Mouse (Mus musculus) R1 (cell line): ENCODE data around the gene Frmd4a.

Source experiments
- DNase-seq: peaks from one replicate; pipeline ENCODE4 v3.0.0-alpha.2; 2018; ENCODE audit warnings: low read depth, low spot score

Frmd4a gene

DNA sequence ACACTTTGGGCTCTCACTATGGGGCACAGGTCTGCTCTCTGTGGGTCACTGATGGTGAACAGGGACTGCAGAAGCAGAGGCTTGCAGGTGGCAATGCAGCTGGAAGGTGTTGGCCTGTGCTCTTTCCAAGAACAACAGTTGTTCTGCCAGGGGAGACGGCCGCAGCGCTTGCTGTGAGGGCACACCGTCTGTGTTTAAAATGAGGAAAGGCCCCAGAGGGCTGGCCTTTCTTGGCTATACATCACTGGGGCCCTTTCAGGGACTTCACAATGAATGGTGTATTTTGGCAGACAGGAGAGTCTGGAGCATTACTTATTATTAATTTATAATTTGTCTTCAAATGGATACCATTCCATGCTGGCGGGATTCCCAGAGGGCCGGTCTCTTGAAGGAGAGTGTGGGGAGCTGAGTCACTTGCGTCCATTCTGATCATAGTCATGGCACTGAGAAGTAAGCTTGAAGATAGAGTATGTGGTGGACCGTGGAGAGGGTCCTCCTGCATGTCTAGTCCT, 268.9 kb downstream of the Frmd4a start:
- no peak for DNase-seq

DNA sequence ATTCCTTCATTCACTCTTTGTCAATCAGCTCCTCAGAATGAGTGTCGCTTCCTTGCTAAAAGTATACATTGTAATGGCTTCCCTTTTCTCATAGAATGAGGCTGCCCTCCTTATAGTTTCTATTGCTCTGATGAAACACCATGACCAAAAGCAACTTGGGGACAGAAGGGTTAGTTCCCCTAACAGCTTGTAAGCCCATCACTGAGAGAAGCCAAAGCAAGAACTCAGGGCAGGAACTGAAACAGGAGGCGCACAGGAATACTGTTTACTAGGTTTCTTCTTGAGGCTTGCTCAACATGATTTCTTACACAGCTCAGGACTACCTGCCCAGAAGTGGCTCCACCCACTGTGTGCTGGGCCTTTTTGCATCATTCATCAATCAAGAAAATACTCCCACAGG, 273.0 kb downstream of the Frmd4a start:
- no peak for DNase-seq

DNA sequence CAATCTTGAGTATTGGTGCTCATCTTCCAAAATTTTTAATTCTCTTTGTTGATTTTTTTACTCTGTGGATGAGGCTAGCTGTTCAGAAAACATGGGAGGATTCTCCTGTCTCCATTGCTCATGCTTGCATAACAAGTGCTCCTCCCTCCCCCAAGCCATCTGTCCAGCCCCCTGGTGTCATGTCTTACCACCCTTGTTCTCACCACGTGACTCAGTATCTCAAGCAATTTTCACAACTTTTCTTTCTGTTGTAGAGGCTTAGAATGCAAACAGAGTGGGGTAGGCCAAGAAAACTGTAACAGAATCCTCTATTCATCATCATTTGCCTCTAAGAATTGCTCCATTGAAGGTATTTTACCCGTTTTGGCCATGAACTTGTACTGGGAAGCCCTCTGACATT, 273.6 kb downstream of the Frmd4a start:
- no peak for DNase-seq

DNA sequence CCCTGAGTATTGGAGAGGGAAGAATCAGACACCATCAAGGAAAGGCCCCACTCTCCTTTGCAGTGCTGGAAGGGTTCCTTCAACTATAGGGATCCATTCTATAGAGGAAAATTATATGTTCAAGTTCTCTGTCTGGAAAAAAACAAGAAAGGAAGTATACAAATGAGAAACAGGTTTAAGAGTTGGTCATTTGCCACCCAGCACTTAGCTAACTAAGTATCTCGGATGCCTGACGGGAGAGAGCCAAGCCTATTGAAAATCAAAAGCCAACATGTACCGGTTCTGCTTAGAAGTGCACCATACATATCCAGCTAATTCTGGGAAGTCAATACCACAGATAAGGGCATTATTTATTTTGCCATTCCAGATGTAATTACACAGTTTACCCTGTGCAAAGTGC, 274.2 kb downstream of the Frmd4a start:
- no peak for DNase-seq

DNA sequence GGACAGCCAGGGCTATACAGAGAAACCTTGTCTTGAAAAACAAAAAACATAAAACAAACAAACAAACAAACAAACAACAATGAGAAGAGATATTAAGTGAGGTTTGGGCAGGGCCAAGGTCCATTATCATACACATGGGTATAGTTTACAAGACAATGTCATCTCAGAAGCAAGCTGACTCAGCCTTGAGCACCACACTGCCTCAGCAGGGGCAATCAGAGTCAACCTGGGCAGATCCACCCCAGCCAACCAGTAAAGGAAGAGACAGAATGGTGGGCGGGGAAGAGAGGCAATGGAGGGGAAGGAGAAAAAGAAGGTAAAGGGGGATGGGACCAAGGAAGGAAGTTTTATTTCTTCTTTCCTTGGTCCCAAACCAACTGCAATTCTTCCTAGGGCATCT, 276.2 kb downstream of the Frmd4a start:
- DNase-seq = peak; percentile 57

DNA sequence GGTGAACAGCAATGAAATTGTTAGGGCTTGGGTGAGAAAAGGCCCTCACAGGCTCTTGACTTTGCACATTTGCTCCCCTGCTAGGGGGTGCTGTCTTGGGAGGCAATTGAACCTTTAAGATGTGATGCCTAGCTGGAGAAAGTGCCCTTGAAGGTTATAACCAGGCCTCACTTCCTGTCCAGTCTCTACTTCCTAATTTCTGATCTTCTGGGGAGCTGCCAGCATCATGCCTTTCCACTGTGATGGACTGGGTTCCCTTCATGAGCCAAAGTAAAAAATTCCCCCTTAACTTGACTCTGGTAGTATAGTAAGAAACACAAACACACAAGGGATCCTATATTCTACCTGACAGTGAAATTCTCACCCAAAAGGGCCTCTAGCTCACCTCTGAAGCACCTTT, 278.1 kb downstream of the Frmd4a start:
- no peak for DNase-seq

DNA sequence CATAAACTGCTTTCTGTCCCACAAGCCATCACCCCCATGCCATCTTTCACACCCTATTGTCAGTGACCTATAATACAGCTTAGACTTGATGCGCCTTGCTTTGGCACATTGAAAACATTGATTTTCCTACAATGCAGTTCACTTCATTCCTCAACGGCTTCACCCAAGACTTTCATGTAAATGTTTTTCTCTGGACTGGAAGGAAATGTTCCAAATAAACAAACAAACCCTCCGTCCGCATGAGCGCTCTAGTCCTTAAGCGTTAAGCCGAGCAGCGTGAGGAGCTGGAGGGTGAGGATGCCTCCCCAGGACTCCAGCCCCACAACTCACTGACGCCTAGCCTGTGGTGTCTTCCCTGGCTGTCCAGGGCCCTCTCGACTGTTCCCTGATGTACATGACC, 279.4 kb downstream of the Frmd4a start:
- no peak for DNase-seq

DNA sequence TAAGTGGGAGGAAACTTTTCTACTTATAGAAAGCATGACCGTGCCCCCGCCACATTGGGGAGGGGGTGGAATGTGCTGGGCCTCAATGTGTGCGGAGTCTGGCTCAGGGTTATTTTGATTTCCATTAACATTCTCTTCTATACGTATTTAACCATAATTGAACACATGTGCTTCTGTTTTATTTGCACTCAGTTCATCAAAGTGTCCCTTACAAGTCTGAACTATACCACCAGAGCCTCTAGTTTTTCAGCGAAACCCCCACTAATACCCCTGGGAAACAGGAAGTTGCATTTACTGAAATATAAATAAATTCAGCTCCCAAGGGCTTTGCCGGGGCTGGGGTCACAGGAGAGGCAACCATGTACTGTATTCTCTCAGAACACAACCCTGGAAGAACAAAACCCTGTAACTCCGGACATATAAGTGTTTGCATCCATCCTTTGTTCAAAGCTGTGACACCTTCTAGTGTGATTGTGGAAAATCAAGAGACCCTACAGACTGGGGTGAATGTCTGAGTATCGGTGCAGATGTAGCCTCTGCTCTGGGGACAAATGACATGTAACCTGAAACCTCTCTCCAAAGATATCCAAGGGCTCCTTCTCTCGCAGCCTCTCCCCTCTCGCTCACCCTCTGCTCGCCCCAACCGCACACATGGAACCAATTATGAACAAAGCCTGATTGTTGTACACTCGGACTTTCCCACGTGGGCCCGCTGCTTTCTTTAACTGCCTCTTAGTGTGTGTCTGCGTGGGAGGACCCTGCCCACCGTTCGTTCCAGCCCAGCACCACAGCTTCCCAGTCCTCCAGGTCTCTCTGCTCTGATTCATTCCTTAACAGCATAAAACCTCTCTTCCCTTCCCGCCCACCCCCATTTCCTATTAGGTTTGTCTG, 281.1 kb downstream of the Frmd4a start:
- DNase-seq = peak; percentile 10

DNA sequence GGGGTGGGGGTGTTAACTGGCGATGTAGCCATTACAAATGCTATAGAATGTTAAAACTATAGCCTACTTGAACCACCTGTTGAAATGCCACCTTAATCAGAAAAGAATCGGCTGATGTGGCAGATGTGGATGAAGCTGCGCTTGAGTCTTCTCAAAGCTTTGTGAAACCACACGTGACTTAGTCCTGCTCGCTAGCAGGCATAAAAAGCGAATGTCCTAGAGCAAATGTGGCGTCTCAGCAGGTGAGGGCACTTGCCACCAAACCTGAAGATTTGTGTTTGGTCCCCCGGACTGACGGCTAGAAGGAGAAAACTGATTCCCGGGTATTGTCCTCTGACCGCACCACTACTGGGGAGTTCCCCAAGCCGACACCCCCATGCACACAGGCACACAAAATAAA, 282.1 kb downstream of the Frmd4a start:
- no peak for DNase-seq

DNA sequence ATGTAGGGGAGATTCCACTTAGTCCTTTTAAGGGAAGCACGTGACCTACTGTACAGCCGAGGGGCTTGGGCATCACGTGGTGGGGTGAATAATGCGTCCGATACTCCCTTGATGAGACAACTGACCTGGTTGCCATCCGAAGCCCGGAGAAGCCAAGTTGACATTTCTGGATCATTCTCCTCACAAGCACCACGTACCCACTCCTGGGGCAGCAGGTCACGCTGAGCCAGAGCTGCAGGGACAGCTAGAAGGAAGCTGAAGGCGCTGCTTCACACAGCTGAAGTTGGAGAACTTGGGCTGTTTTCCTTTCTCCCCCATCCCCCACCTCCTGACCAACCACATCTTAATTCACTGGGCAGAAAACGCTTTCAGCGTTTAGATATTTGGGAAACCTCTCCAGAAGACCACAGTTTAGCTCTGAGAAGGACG, 282.9 kb downstream of the Frmd4a start:
- no peak for DNase-seq

DNA sequence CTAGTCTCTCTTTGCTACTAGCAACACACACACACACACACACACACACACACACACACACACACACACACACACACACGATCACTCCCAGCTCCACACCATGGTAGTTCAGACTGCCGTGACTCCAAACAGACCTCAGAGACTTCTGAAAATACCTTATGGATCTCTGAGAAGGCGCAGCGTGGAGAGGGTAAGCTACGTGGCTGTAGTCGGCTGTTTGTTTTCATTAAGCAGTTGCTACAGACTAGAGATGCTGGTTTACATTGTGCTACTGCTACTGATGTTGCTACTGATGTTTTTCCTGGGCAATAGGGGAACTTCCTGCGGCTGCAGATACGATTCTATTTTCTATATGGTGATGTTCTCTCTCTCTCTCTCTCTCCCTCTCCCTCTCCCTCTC, 283.3 kb downstream of the Frmd4a start:
- DNase-seq = no peak

DNA sequence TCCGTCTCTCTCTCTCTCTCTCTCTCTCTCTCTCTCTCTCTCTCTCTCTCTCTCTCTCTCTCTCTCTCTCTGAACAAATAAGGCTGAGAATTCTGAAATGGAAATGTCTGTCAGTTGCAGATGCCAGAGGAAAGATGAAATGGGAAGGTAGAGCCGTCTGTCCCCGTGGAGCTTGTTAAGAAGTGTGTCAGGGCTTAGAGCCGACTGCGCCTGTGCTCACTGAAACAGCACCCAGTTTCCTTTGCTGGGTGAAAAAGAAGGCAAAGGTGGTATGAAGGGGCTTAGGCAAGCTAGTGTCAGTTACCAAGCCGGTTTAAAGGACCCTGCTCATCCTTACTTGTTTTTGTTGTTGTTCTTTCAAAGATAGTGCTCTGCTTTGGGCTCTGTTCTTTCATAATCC, 283.7 kb downstream of the Frmd4a start:
- no peak for DNase-seq

DNA sequence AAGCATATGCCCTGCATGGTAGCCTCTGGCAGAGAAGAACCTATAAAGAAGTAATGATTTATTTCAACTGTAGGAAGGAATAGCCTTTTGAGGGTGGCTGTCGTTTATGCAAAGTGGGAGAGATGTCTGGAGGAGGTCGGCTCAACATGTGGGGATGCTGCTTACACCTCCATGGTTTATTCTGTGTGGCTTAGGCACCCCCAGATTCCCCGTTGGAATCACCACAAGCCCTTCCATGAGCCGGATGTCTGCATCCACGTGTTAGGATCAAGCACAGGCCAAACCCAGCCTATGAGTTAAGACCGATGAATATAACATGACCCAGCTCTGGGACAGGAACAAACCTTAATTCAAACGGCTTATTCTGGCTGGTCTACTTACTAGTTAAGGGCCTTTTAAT, 284.2 kb downstream of the Frmd4a start:
- no peak for DNase-seq

DNA sequence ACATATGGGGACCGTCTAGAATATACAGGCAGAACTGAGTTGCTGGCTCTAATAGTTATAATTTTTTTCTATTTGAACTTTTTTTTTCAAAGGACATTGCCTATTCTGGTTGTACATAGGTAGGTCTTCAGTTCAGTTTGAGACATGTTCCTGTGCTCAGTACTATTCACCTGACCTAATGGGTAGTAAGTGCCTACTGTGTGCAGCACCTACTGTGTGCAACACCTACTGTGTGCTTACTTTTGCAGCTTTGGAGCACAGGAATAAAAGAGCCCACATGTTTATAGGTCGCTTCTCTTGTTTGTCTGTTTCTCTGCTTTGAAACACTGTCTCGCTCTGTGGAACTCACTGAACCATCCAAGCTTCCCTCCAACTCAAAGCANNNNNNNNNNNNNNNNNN, 284.6 kb downstream of the Frmd4a start:
- DNase-seq = no peak

DNA sequence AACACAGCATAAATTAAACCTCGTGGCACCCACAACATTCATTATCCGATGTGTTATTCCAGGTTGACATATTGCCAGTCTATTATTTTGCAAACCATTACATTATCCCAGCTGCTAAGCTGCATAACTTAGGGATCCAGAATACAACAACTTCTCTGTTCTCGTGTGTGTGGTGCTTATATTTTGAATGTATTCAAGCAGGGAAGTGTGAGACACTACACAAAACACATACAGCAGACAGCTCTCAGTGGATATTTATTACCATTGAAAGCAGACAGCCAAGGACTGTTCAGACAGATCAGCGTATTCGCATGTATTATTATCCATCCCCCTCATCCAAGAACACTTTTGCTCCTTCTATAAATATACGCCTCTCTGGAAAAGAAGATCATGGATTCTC, 289.6 kb downstream of the Frmd4a start:
- no peak for DNase-seq

DNA sequence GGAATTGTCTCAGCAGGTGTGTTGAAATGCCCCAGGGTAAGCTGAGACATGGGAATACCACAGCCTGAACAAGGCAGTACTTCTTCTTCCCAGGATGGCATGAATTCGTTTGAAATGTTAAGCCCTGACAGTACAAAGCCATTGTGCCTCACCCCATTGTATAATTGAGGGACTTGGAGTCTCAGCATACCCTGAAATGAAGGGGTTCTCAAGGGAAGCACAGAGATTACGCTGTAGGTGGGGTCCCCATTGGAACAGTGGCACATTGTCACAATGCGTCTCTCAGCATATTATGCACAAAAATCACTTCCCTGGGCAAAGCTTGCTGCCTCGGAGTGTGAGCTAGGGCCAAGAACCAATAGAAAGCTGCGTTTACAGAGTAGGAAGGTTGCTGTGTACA, 297.0 kb downstream of the Frmd4a start:
- DNase-seq = no peak

DNA sequence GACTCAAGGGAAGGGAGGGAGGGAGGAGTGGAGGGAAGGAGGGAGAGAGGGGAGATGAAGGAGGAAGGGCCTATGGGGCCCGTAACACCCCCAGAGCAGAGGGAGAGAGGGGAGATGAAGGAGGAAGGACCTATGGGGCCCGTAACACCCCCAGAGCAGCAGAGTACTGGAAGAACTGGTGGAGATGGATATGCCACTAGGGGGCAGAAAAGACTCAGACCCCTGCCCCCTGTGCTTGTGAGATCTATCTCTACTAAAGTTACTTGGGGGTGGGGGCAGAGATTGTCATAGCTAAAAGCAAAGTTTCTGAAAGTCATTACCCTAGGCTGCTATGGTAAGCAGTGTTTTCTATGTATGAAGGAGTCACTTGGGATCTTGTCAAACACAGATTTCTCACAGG, 299.1 kb downstream of the Frmd4a start:
- DNase-seq = peak; percentile 11

DNA sequence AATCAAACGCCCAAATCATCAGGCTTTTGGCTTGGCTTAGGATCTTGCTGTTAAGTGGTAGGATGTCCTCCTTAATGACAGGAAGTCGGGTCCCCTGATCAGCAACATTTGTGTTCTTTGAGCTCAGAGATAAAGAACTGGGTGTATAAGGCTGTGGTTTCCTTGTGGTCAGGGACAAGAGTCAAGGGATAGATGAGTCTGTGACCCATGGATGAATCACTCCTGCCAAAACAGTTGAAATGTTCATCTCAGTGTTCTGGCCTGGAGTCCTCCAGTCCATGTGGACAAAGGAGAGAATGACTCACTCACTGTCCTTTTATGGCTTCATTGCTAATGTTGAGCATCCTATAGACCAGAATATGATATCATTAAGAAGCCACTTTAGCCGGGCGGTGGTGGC, 300.6 kb downstream of the Frmd4a start:
- DNase-seq = no peak

DNA sequence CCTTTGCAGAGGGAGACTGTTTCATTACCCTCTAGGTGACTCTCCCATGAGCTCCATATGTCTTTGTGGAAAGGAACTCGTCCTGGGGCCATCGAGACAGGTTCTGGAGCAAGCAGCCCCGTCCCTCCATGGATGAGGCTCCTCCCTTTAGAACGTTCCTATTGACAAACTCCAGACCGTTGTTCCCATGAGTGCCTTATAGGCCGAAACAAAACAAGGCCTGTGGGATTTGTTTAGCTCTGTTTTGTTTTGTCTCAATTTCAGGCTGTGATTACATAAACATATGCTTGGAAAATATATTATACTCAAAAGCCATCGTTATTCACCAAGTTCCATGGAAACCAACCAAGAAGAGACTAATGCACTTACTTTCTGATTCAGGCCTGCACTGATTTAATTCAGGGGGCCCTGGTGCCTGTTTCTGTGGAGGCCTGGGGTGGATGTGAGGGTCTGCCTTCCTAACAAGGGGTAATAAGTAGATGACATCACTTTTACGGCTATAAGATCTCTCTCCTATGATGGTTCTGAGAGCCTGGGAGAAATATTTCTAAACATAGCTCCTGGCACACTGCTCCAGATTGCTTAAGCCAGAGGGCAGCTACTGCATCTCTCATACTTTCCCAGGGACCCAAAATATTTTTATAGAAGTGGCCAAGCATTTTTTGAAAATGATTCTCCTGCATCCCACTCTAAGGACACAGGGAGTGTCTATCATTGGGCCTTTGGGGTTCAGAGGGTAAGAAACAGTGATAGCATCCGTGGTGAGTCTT, 308.9 kb downstream of the Frmd4a start:
- no peak for DNase-seq

DNA sequence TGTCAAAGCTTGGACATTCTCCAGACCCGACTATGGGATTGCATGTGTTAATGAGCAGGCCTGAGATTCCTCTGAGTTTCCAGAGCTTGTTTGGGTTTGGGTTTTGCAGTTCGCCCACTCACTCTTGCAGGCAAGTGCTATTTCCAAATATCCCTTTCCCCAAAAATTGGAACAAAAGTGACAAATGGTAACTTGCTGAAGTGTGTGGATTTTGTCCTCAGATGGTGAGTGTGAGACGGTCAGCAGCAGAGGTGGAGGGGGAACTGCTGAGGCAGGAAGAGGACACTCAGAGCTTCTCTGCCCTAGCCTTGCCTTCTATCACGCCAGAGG, 309.5 kb downstream of the Frmd4a start:
- DNase-seq = no peak

DNA sequence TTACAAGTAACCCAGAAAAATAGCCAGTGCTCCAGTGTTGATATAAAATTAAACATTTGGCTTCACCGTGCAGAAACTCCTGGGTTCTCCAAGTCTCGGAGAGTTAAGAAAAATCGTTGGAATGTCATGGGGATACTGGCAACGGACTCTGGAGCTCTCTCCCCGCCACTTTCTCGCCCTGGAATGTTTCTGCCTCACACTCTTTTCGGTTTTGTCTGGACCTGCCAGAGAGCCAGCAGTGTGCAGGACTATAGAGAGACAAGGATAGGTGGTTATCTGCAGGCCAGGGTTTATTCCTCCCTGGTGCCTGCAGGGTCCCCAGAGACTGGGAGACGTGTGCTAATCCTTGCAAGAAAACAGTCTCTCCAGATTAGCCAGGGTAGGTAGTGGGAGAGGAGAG, 314.9 kb downstream of the Frmd4a start:
- DNase-seq = no peak

DNA sequence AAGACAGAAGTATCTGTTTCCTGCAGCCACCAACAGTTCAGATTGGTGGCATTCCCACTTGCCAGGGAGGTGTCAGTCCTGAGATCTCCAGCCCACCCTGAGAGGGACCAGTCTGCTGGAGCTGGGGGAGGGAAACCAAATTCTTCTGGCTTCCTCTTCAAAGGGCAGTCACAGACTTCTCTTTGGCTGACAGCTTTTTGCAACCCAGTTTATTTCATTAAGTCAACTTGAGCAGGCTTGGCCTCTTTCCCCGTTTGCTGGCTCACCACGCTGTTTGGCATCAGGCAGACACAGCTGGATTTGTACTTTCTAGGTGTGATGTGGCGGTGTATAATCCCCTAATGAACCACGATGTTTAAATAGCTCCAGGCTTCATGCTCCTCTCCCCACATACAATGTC, 316.7 kb downstream of the Frmd4a start:
- no peak for DNase-seq

DNA sequence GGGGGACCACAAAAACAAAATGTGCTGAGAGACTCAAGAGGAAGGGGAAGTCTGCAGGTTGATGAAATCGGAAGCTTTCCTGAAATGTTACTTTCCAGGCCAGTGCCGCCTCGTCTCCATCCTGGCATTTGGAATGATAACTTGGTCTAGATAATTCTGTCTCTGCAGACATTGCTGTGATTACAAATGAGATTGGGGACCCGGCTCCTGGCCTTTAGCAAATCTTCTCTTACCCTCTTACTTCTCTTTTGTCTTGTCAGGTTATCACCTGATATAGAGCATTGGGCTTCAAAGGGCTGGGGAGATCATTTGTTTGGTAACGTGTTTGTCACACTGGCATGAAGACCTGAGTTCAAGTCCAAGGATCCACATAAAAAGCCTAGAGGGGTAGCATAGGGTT, 317.4 kb downstream of the Frmd4a start:
- no peak for DNase-seq
